Mouse (Mus musculus): ENCODE measurements around the gene Olfr113.
"Not testable (repeated sequence)": the region's sequence is repeated elsewhere in the genome, so short reads cannot be mapped to it uniquely, and the experiment has no call there.

Gene Olfr113

DNA sequence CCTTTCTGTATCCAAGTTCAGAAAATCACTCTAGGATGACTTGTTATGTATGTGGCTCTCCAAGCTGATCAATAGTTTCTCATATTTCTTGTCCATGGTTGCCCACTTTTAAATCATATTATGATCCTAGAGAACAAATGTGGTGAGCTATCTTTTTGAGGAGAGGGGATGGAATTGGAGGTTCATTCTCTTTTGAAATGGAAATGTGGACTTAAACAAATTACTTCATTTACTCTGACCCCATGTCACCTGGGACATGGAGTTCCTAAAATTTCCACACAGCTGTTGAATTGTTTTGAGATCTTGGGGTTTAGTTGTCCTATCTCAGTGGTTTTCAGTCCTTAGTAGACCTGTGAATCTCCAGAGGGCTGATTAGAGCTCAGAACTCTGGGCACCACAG lies at the start of gene Olfr113:
Olfr113 (minus strand) TSS at position 101 of the 400 bp plus-strand sequence.
- in situ Hi-C loops (cut with MboI, MseI) = no loop called here

DNA sequence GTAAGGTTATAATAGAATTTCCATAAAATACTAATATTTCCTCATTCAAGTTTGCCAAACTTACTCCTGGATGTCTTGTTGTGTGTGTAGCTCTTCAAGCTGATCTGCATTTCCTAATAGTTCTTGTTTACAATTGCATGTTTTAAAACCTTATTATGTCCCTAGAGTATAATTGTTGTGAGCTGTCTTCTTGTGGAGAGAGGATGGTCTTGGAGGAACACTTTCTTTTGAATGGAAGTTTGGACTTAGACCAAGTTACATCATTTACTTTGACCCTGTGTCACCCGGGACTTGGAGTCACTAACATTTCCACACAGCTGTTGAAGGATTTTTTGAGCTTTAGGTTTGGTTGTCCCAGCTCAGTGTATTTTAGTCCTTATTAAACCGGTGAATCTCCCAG lies 49.5 kb upstream of the Olfr113 start, which contains the start of the genes Olfr115 and Olfr116:
Olfr115 (minus strand) TSS at position 101 of the 400 bp plus-strand sequence.
Olfr116 (minus strand) TSS at position 191 of the 400 bp plus-strand sequence.
- in situ Hi-C loops (cut with MboI, MseI) = no loop called here

DNA sequence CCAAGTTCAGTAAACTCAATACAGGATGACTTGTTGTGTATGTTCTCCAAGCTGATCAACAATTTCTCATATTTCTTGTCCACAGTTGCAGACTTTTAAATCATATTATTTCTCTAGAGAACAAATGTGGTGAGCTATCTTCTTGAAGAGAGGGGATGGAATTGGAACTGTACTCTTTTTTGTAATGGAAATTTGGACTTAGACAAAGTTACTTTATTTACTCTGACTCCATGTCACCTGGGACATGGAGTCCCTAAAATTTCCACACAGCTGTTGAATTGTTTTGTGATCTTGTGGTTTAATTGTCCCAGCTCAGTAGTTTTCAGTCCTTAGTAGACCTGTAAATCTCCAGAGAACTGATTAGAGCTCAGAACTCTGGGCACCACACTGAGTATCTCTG lies 15.2 kb upstream of the Olfr113 start, which contains the start of gene Olfr114:
Olfr114 (minus strand) TSS at position 101 of the 400 bp plus-strand sequence.
- in situ Hi-C loops (cut with MboI, MseI) = no loop called here

DNA sequence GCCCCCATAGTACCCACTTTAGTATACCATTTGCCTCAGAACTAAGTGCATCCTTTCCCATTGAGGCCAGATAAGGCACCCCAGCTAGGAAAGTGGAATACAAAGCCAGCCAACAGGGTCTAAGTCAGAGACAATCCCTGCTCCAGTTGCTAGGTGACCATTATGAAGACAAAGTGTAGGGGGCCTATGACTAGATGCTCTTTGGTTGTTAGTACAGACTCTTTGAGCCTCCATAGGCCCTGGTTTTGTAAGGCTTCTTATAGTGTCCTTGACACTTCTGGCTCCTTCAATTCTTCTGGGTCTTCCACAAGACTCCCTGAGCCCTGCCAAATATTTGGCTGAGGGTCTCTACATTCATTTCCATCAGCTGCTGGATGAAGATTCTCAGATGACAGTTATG lies 8.1 kb downstream of the Olfr113 start, which contains the start of gene Olfr112:
Olfr112 (minus strand) TSS at position 101 of the 400 bp plus-strand sequence.
- in situ Hi-C loops (cut with MboI, MseI) = no loop called here

DNA sequence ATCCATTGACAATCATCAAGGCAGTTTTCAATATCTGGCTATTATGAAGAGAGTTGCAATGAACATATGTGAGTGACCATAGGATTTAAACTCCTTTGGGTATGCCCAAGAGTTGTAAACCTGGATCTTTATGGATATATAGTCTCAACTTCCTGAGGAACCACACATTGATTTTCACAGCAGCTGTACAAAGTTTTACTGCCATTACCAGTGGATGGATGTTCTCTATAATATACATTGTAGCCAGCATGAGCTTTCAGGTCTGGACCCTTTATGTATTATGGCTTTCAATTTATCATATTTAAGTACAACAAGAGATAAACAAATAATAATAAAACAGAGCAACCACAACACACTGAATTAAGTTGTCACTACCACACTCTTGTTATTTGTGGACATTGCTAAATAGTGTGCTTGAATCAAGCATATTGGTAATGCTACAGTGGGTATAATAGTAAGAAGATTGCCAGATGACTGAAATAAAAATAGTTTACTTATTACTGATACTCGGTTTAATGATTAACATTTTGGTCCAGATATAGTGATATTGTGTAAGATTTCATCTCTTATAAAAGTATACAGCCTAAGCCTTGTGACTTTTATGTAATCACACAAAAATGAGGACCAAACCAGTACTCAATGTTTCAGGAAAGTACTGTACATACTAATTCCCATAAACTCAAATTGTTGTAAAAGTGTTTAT lies 18.4 kb downstream of the Olfr113 start:
- in situ Hi-C loops (cut with MboI, MseI) = no loop called here

DNA sequence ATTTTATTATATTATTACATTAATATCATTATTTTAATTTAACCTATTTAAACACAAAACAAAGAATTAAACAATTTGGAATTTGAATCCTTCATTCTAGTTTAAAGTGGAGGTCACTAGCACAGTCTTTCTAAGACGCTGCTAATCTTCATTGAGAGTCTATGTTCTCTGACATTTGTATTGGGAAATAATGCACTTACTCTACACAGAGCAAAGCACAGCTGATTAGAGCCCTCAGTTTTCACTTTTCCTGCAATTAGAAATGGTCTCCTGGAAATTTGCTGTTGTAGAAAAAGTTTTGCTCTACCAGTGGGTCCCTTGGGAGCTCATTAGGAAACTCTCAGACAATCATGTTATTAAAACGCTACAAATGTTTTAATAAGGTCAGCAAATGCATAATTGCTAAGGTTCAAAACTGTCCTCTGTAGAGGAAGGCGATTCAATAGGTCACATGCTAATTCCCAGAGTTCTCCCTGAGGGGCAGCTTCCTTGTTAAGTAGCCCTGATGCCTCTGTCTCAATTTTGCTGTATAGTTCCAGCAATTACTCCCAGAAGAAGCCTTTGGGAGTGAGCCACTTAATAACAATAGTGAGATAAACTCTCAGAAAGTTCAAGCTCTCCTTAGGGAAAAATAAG lies 33.5 kb downstream of the Olfr113 start:
- in situ Hi-C loops (cut with MboI, MseI) = no loop called here

DNA sequence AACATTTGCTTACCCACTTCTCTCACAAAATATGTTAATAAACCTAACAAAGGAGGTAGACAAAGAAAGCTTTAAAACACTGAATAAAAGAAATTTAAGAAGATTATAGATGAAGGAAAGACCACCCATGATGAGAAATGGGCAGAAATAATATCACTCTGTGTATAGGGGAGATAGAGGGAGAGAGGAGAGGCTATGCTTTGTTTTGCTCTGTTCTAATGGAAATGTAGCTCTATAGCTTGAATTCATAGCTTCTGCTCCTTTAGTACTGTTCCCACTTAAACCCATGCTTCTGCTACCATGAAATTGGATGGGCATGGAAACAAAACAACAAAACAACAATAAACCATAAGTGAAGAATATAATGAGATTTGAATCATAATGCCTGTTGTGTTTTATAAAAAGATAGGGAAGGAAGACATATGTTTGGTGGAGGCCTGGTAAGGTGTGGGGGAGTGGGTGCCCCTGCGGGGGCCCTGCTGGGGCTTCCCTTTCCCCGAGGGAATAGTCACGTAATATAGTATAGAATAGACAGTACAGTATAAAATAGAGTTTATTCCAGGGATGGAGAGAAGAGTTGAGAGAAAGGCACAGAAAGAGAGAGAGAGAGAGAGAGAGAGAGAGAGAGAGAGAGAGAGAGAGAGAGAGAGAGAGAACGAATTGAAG lies 35.9 kb downstream of the Olfr113 start:
- in situ Hi-C loops (cut with MboI, MseI) = no loop called here

DNA sequence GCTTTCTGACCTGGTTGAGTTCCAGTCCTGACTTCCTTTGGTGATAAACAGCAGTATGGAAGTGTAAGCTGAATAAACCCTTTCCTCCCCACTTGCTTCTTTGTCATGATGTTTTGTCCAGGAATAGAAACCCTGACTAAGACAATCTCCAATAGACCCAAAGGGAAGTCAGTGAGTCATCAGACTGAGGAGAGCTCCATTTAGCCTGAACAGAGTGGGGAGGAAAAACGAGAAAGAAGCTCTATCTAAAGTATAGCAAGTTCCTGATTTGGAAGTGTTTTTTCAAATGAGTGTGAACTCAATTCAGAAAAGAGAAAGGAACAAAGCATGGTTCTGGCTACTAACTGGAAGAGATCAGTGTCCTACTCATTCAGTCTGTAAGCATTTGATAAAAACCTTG lies 39.0 kb downstream of the Olfr113 start:
- in situ Hi-C loops (cut with MboI, MseI) = not testable (repeated sequence)

DNA sequence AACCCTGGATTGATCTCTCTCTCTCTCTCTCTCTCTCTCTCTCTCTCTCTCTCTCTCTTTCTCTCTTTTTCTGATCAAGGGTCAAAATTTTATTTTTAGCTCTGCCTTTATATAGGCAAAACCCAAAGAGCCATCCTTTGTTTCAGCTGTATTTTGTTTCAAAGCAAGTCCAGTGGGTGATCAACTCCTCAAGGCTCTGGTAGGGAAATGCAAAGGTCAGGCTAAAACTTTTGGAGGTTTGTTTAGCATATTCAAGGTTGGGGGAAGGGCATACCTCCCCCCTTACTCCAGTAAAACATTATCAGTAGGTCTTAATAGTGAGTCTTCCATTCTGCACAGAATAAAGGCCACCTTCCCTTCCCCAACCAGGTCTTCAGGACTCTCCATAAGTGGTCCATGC lies 42.3 kb downstream of the Olfr113 start:
- in situ Hi-C loops (cut with MboI, MseI) = no loop called here

DNA sequence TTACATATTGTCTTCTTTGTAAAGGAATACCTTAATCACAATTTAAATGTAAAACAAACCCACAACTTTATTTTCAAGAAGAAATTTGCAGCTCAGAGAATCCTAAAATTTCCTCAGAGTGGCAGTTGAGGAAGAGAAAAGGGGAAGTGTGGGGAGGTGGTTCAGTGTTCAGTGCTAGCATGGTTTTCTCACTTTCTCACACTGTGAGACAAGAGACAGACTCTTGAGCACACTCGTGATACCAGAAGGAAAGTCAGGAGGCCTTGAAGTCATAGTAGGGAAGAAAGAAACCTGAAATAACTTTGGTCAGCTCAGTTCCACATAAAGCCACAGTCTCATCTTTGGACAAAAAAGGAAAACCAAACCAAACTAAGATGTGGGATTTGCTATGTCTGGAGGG lies 52.0 kb downstream of the Olfr113 start:
- in situ Hi-C loops (cut with MboI, MseI) = not testable (repeated sequence)

DNA sequence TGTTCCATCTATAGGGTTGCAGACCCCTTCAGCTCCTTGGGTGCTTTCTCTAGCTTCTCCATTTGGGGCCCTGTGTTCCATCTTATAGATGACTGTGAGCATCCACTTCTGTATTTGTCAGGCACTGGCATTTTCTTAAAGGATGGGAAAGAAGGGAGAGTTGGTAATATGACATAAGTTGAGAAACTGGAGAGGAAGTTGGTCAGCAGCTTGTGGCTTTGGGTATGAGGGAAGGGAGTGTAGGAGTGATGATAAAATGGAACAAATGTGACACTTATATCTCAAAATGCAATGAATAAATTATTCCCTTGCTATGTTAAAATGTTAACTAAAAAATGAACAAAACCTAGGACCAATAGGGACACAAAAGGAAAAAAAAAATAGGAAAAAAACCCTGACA lies 52.9 kb downstream of the Olfr113 start:
- in situ Hi-C loops (cut with MboI, MseI) = not testable (repeated sequence)
